Mouse (Mus musculus) adipose tissue, adult 10 weeks (tissue): Measurements from ENCODE around the gene Mtch2. TPM values are rescaled to one million over a fixed set of nuclear protein-coding genes. Genes with fewer than 3 reads are reported as not detected.

Experiments
- polyA plus RNA-seq: library from polyadenylated mRNA; stranded (reverse); fragments of 350-450 nt; fragmentation: Illumina TruSeq; extraction: RNeasy Lipid Tissue Mini Kit (QIAGEN cat#74804); gene quantifications from one replicate; pipeline ENCODE4 v1.2.3, GENCODE M21; 2014; ENCODE audit warnings: low read depth, low replicate concordance

The Mtch2 gene
- 140 TPM for polyA plus RNA-seq

DNA sequence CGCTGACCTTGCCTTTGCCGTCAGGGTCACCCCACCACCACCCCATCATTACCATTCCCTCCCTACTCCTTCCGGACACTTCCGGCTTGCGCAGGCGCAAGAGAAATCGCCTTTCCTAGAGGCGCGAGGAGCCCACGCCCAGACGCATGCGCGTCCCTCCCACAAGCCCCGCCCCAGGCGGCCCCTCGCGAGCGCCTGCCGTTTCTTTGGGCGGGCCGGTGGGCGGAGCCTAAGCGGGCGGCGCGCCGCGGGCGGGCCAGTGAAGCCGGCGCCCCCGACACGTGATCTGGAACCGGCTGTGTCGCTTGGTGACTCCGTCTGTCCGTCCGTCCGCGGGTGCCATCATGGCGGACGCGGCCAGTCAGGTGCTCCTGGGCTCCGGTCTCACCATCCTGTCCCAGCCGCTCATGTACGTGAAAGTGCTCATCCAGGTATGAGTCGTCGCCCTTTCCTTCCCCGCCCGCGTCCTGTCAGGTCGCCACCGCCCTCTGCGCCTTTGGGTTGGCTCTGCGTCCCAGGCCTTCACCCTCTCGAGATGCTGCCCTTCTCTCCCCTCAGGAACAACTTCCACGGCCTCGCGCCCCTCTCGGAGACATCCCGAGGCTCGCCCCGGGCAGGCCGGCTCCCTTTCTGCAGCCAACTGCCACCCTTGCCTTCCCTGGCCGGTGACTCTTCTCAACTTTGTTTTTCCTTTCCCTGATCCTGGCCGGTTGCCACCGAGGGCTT is at the start of gene Mtch2:
Gene Mtch2, plus strand, starts transcription at position 201 of the 726 bp plus-strand sequence.

DNA sequence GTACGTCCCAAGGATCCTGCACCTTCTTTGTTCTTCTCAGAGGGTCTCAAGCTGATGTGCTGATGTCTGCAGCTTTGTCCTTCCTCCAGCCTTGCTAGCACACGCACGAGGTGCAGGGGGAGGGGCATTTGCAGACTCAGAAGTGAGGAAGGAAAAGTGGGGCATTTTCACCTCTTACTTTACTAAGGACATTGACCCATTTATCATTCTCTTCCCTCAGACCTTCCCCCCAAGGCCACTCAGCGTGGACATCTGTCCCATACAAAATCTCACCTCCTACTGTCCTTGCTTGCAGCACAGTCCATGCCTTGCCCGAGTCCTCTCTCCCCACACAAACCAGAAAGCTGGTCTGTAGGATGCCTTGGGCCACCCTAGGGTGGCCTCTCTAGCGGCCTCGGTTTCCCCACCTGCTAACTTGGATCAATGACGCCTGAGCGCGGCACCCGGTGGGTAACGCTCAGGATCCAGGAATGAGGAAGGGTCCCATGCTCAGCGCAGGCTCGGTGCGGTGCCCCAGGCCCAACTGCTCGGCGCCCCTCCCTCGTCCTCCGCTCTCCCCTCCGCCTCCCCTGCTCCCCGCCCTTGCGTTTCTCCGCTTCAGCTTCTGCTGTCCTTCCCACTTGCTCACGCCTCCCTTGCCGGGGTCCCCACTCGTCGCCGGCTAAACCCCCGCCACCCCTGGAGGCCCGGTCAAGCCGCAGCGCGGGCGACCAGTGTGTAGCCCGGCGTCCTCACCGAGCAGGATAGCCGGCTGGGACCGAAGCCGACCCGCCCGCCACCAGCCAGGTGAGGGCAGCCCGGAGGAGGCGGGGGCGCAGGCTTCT is 38.5 kb downstream of the Mtch2 start, which contains the start of gene C1qtnf4:
Gene C1qtnf4, plus strand, starts transcription at position 643 of the 824 bp plus-strand sequence.

DNA sequence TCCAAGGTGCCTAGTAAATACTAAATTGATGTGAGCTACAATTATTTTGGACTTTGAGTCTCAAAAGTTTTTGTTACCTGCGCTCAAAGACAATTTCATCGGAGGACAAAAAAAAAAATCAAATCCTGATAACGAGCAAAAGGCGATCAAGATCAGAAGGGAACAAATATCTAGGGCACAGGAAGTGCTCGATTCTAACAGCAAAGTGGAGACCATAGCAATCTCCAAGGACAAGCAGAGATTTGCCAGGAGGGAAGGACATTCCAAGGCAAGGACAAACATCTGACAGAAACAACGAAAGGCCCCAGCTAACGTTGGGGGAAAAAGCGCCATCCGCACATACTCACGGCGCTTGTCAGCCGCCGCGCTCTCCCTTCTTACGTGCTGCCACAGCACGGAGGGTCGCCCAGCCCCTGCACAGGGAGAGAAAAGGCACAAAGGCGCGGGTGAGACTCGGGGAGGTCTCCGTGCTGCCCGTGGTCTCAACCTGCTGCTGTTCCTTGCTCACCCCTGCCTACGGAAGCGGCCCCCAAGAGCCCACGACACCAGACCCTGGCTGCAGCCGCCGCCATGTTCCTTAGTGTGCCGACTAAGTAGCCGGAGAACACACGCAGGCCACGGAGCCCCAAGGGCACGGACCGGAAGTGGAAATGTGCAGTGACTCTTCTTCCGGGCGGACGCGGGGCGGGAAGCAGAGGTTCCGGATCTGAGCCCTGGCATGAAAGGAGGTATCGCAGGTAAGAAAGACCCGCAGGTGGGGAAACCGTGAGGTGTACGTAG is 57.3 kb downstream of the Mtch2 start, which contains the start of the genes Kbtbd4 and Ndufs3:
Gene Kbtbd4, plus strand, starts transcription at position 665 of the 780 bp plus-strand sequence.
Gene Ndufs3, minus strand, starts transcription at position 752 of the 780 bp plus-strand sequence.

Other genes starting within 250 kb of the Mtch2 start
- gene Nup160, start 169.9 kb upstream of the Mtch2 start, polyA plus RNA-seq = 9.6 TPM
- 58.7 TPM for gene Fnbp4, start 101.8 kb upstream of the Mtch2 start, polyA plus RNA-seq
- 2.7 TPM for gene Agbl2, start 64.4 kb upstream of the Mtch2 start, polyA plus RNA-seq
- gene C1qtnf4, start 38.7 kb downstream of the Mtch2 start, polyA plus RNA-seq = 8.5 TPM
- gene Kbtbd4, start 57.6 kb downstream of the Mtch2 start, polyA plus RNA-seq = 15.2 TPM
- gene Ndufs3, start 57.7 kb downstream of the Mtch2 start, polyA plus RNA-seq = 156 TPM
- 47.5 TPM for gene Celf1, start 93.2 kb downstream of the Mtch2 start, polyA plus RNA-seq
- not detected for gene Rapsn, start 188.5 kb downstream of the Mtch2 start, polyA plus RNA-seq
- 158 TPM for gene Psmc3, start 206.9 kb downstream of the Mtch2 start, polyA plus RNA-seq
- 41.0 TPM for gene Slc39a13, start 223.3 kb downstream of the Mtch2 start, polyA plus RNA-seq
- gene Spi1, start 235.2 kb downstream of the Mtch2 start, polyA plus RNA-seq = 15.1 TPM